Mouse (Mus musculus): ENCODE results near the gene Glis3.
A peak's percentile ranks its signal among the peaks of the same experiment; 100 is the strongest.

The Glis3 gene

GRCm38 (mm10) chr19:28380691-28381262 is 299.1 kb downstream of the Glis3 start:
- DNase-seq: no peak

- DNase-seq: no peak
Measured at GRCm38 (mm10) chr19:28377788-28378295, 302.0 kb downstream of the Glis3 start.

- no peak for DNase-seq
Measured at GRCm38 (mm10) chr19:28376401-28376800, 303.5 kb downstream of the Glis3 start.

- no peak for DNase-seq
Measured at GRCm38 (mm10) chr19:28375746-28376145, 304.1 kb downstream of the Glis3 start.

- no peak for DNase-seq
Measured at GRCm38 (mm10) chr19:28374524-28374923, 305.4 kb downstream of the Glis3 start.

- no peak for DNase-seq
Measured at GRCm38 (mm10) chr19:28368215-28368614, 311.7 kb downstream of the Glis3 start.

GRCm38 (mm10) chr19:28367274-28367673 is 312.6 kb downstream of the Glis3 start:
- no peak for DNase-seq

- no peak for DNase-seq
Measured at GRCm38 (mm10) chr19:28366766-28367165, 313.1 kb downstream of the Glis3 start.

- peak; percentile 47 to 56 for DNase-seq
Measured at GRCm38 (mm10) chr19:28365897-28366296, 314.0 kb downstream of the Glis3 start.

- no peak for DNase-seq
Measured at GRCm38 (mm10) chr19:28360884-28361283, 319.0 kb downstream of the Glis3 start.

- no peak for DNase-seq
Measured at GRCm38 (mm10) chr19:28357595-28357994, 322.3 kb downstream of the Glis3 start.

GRCm38 (mm10) chr19:28351068-28352066 is 328.5 kb downstream of the Glis3 start:
- no peak for DNase-seq

- DNase-seq: peak in 1 of 2 experiments; percentile 32
Measured at GRCm38 (mm10) chr19:28347080-28347825, 332.6 kb downstream of the Glis3 start.

GRCm38 (mm10) chr19:28343640-28344039 is 336.2 kb downstream of the Glis3 start:
- DNase-seq: no peak

GRCm38 (mm10) chr19:28337574-28337973 is 342.3 kb downstream of the Glis3 start:
- DNase-seq: no peak

- DNase-seq: no peak
Measured at GRCm38 (mm10) chr19:28336651-28337510, 343.0 kb downstream of the Glis3 start.

- no peak for DNase-seq
Measured at GRCm38 (mm10) chr19:28335890-28336289, 344.0 kb downstream of the Glis3 start.

- no peak for DNase-seq
Measured at GRCm38 (mm10) chr19:28333007-28333766, 346.7 kb downstream of the Glis3 start.

- no peak for DNase-seq
Measured at GRCm38 (mm10) chr19:28328444-28329110, 351.3 kb downstream of the Glis3 start.

GRCm38 (mm10) chr19:28327536-28327935 is 352.3 kb downstream of the Glis3 start:
- no peak for DNase-seq

- no peak for DNase-seq
Measured at GRCm38 (mm10) chr19:28306036-28306435, 373.8 kb downstream of the Glis3 start.

Data from kidney, postnatal 4 days (tissue).